Mouse (Mus musculus): ENCODE data around the gene Gm11595. TPM values are rescaled to one million over a fixed set of nuclear protein-coding genes. Genes with fewer than 3 reads are reported as not detected.
"Not testable (repeated sequence)": the region's sequence is repeated elsewhere in the genome, so short reads cannot be mapped to it uniquely, and the experiment has no call there.

The Gm11595 gene
- not detected in 2 replicates for polyA plus RNA-seq (2015; fragmentation: Nextera tagmentation; extraction: Ambion mirVana)

- H3K36me3 ChIP-seq, ATAC-seq: not testable (repeated sequence)
Observed at GRCm38 (mm10) chr11:99772813-99773212, at the start of gene Gm11595. Gene Gm11595 (minus strand): TSS chr11:99772913.

GRCm38 (mm10) chr11:99815566-99815965, 42.9 kb upstream of the Gm11595 start, which contains the start of gene Gm11564:
Gene Gm11564 (minus strand): TSS chr11:99815666.
- not testable (repeated sequence) for H3K9ac ChIP-seq; H3K4me1 ChIP-seq (replicated peaks); H3K27ac ChIP-seq; ATAC-seq; H3K27me3 ChIP-seq (replicated peaks); H3K9me3 ChIP-seq; H3K36me3 ChIP-seq; H3K4me2 ChIP-seq (replicated peaks); H3K4me3 ChIP-seq (replicated peaks)
- WGBS, result 87% methylated on average over 2 of the region's 2 CpGs

More at GRCm38 (mm10) chr11:99772813-99773212, at the start of gene Gm11595:
- not testable (repeated sequence) for H3K4me3 ChIP-seq (replicated peaks); H3K4me1 ChIP-seq (replicated peaks); H3K9me3 ChIP-seq; H3K27ac ChIP-seq; H3K4me2 ChIP-seq (replicated peaks); H3K9ac ChIP-seq; H3K27me3 ChIP-seq (replicated peaks)

GRCm38 (mm10) chr11:99809792-99810191, 37.1 kb upstream of the Gm11595 start, which contains the start of gene Krtap4-13:
Gene Krtap4-13 (minus strand): TSS chr11:99809892.
- H3K4me3 ChIP-seq (replicated peaks); H3K9me3 ChIP-seq; H3K4me2 ChIP-seq (replicated peaks); H3K4me1 ChIP-seq (replicated peaks); H3K27me3 ChIP-seq (replicated peaks); H3K36me3 ChIP-seq; H3K9ac ChIP-seq; H3K27ac ChIP-seq; ATAC-seq: not testable (repeated sequence)

GRCm38 (mm10) chr11:99804346-99804745, 31.6 kb upstream of the Gm11595 start, which contains the start of gene Gm11554:
Gene Gm11554 (minus strand): TSS chr11:99804446.
- H3K9me3 ChIP-seq; H3K27me3 ChIP-seq (replicated peaks); H3K36me3 ChIP-seq; H3K9ac ChIP-seq; H3K4me2 ChIP-seq (replicated peaks); H3K4me3 ChIP-seq (replicated peaks); H3K27ac ChIP-seq; ATAC-seq; H3K4me1 ChIP-seq (replicated peaks): not testable (repeated sequence)
- no CpG with 5 or more reads among the region's 1 CpGs for WGBS

- WGBS, result no CpG with 5 or more reads among the region's 1 CpGs
Observed at GRCm38 (mm10) chr11:99798832-99799231, 26.1 kb upstream of the Gm11595 start, which contains the start of gene Gm11569. Gene Gm11569 (minus strand): TSS chr11:99798932.

GRCm38 (mm10) chr11:99793367-99793766, 20.7 kb upstream of the Gm11595 start, which contains the start of gene Gm11596:
Gene Gm11596 (minus strand): TSS chr11:99793467.
- 75% methylated on average over 2 of the region's 2 CpGs for WGBS
- H3K4me3 ChIP-seq (replicated peaks), result no peak within 1 kb of the TSS
- no peak within 1 kb of the TSS for H3K9ac ChIP-seq
- H3K27me3 ChIP-seq (replicated peaks), result no peaks in the 10 kb centered on the region
- ATAC-seq, result no peak
- no peaks in the 10 kb centered on the region for H3K36me3 ChIP-seq
- H3K27ac ChIP-seq, result no peak within 1 kb of the TSS
- no peak within 1 kb of the TSS for H3K4me2 ChIP-seq (replicated peaks)
- no peaks in the 10 kb centered on the region for H3K4me1 ChIP-seq (replicated peaks)
- H3K9me3 ChIP-seq, result no peaks in the 10 kb centered on the region

More at GRCm38 (mm10) chr11:99798832-99799231, 26.1 kb upstream of the Gm11595 start, which contains the start of gene Gm11569:
- not testable (repeated sequence) for H3K4me2 ChIP-seq (replicated peaks); H3K9ac ChIP-seq; H3K27me3 ChIP-seq (replicated peaks); H3K4me1 ChIP-seq (replicated peaks); H3K27ac ChIP-seq; H3K9me3 ChIP-seq; ATAC-seq; H3K4me3 ChIP-seq (replicated peaks); H3K36me3 ChIP-seq

GRCm38 (mm10) chr11:99784900-99785299, 12.2 kb upstream of the Gm11595 start, which contains the start of gene Krtap4-9:
Gene Krtap4-9 (plus strand): TSS chr11:99785200.
- not testable (repeated sequence) for H3K36me3 ChIP-seq; H3K4me2 ChIP-seq (replicated peaks); H3K4me3 ChIP-seq (replicated peaks); H3K4me1 ChIP-seq (replicated peaks); H3K9me3 ChIP-seq; ATAC-seq; H3K27ac ChIP-seq; H3K9ac ChIP-seq; H3K27me3 ChIP-seq (replicated peaks)

- Histone ChIP-seq H3K4me2 (replicated peaks) (no peak within 1 kb of the TSS), H3K4me1 (replicated peaks) (0 out of 2 replicates have a peak, but pooled peaks cover 3% of the 10 kb centered on the region), H3K9me3 (no peaks in the 10 kb centered on the region), H3K4me3 (replicated peaks) (no peak within 1 kb of the TSS), H3K27me3 (replicated peaks) (no peaks in the 10 kb centered on the region), H3K36me3 (no peaks in the 10 kb centered on the region), H3K9ac (no peak within 1 kb of the TSS), H3K27ac (no peak within 1 kb of the TSS)
- 93% methylated on average over 2 of the region's 2 CpGs for WGBS
- ATAC-seq, result no peak
Observed at GRCm38 (mm10) chr11:99780604-99781003, 7.9 kb upstream of the Gm11595 start, which contains the start of gene Krtap4-8. Gene Krtap4-8 (minus strand): TSS chr11:99780704.

- Histone ChIP-seq H3K4me3 (replicated peaks) (no peak overlapping the region), H3K27ac (no peak overlapping the region), H3K27me3 (replicated peaks) (no peaks in the 10 kb centered on the region), H3K9me3 (no peaks in the 10 kb centered on the region), H3K4me1 (replicated peaks) (0 out of 2 replicates have a peak, but pooled peaks cover 3% of the 10 kb centered on the region), H3K36me3 (no peaks in the 10 kb centered on the region), H3K9ac (no peak overlapping the region), H3K4me2 (replicated peaks) (no peak overlapping the region)
- no peak for ATAC-seq
- WGBS, result 61% methylated on average over 7 of the region's 7 CpGs
Observed at GRCm38 (mm10) chr11:99778401-99778800, 5.7 kb upstream of the Gm11595 start.

GRCm38 (mm10) chr11:99768410-99768809, 4.3 kb downstream of the Gm11595 start:
- WGBS, result 74% methylated on average over 2 of the region's 2 CpGs
- Histone ChIP-seq H3K4me3 (replicated peaks) (no peak overlapping the region), H3K9me3 (no peaks in the 10 kb centered on the region), H3K27ac (no peak overlapping the region), H3K36me3 (no peaks in the 10 kb centered on the region), H3K27me3 (replicated peaks) (no peaks in the 10 kb centered on the region), H3K4me2 (replicated peaks) (no peak overlapping the region), H3K4me1 (replicated peaks) (no peaks in the 10 kb centered on the region), H3K9ac (no peak overlapping the region)
- no peak for ATAC-seq

GRCm38 (mm10) chr11:99758877-99759276, 13.8 kb downstream of the Gm11595 start:
- Histone ChIP-seq H3K4me2 (replicated peaks) (no peak overlapping the region), H3K9me3 (no peaks in the 10 kb centered on the region), H3K27me3 (replicated peaks) (no peaks in the 10 kb centered on the region), H3K4me1 (replicated peaks) (no peaks in the 10 kb centered on the region), H3K4me3 (replicated peaks) (no peak overlapping the region), H3K36me3 (no peaks in the 10 kb centered on the region), H3K9ac (no peak overlapping the region), H3K27ac (no peak overlapping the region)
- ATAC-seq, result no peak
- 96% methylated on average over 1 of the region's 1 CpGs for WGBS

GRCm38 (mm10) chr11:99743985-99744384, 28.7 kb downstream of the Gm11595 start:
- H3K9me3 ChIP-seq, result no peaks in the 10 kb centered on the region
- 70% methylated on average over 3 of the region's 3 CpGs for WGBS

GRCm38 (mm10) chr11:99734190-99734589, 38.5 kb downstream of the Gm11595 start, which contains the start of gene Gm14180:
Gene Gm14180 (minus strand): TSS chr11:99734290.
- H3K27ac ChIP-seq, result no peak within 1 kb of the TSS
- whole genome bisulfite sequencing, result 57% methylated on average over 2 of the region's 2 CpGs
- H3K4me1 ChIP-seq (replicated peaks), result no peaks in the 10 kb centered on the region
- H3K4me3 ChIP-seq (replicated peaks), result no peak within 1 kb of the TSS
- no peak for ATAC-seq
- H3K9me3 ChIP-seq, result no peaks in the 10 kb centered on the region
- no peaks in the 10 kb centered on the region for H3K27me3 ChIP-seq (replicated peaks)
- no peak within 1 kb of the TSS for H3K4me2 ChIP-seq (replicated peaks)
- no peaks in the 10 kb centered on the region for H3K36me3 ChIP-seq
- H3K9ac ChIP-seq, result no peak within 1 kb of the TSS

More at GRCm38 (mm10) chr11:99743985-99744384, 28.7 kb downstream of the Gm11595 start:
- no peaks in the 10 kb centered on the region for H3K4me1 ChIP-seq (replicated peaks)
- H3K27me3 ChIP-seq (replicated peaks), result no peaks in the 10 kb centered on the region
- no peak overlapping the region for H3K9ac ChIP-seq
- no peak overlapping the region for H3K4me2 ChIP-seq (replicated peaks)
- no peaks in the 10 kb centered on the region for H3K36me3 ChIP-seq
- ATAC-seq, result no peak
- no peak overlapping the region for H3K4me3 ChIP-seq (replicated peaks)
- H3K27ac ChIP-seq, result no peak overlapping the region
